Mouse (Mus musculus) layer of hippocampus, adult 2 months (tissue): ENCODE data around the gene Kcnk2. TPM values are rescaled to one million over a fixed set of nuclear protein-coding genes. Genes with fewer than 3 reads are reported as not detected.

Experiments used
- DNase-seq, 2 experiments: peaks; one replicate each; pipeline ENCODE4 v3.0.0; 2022; ENCODE audit warnings: low spot score in 2 of 2
- H3K27ac ChIP-seq: fragments of 200-600 bp; 2 replicates; pipeline ENCODE4 v1.8.1; 2022
- H3K4me3 ChIP-seq: fragments of 200-600 bp; 2 replicates; pipeline ENCODE4 v1.8.1; 2022; ENCODE audit warnings: mild to moderate bottlenecking
- CTCF ChIP-seq: fragments of 200-600 bp; conservative IDR thresholded peaks from 2 replicates; pipeline ENCODE4 v1.8.1; 2022; ENCODE audit warnings: antibody characterized with exemption, mild to moderate bottlenecking, moderate library complexity
- long read RNA-seq, 2 experiments: library from polyadenylated mRNA; stranded (forward); transcript quantifications; one replicate each; pipeline ENCODE4 v2.0.0; 2021; ENCODE audit warnings: borderline mapping rate in 2 of 2
- total RNA-seq, 2 experiments: library from RNA; stranded (reverse); gene quantifications; 2 replicates each; pipeline ENCODE4 v1.2.3; 2021

The Kcnk2 gene
- total RNA-seq: 10 to 100 TPM; 47.9 to 48.4 TPM
- long read RNA-seq, experiment 1, transcript Kcnk2-206 (7 exons, 1,548 nt): major isoform, 14 of 49 reads
- long read RNA-seq, experiment 1, partial matches to known transcripts: 14 of 49 reads
- long read RNA-seq, experiment 1, other reads (novel, unspliced or antisense): 14 of 49 reads
- long read RNA-seq, experiment 2, transcript Kcnk2-201 (7 exons, 3,297 nt): minor isoform, 11 of 75 reads
- long read RNA-seq, experiment 2, transcript Kcnk2-206 (7 exons, 1,548 nt): major isoform, 23 of 75 reads
- long read RNA-seq, experiment 2, transcript Kcnk2-205 (7 exons, 1,642 nt): minor isoform, 7 of 75 reads
- long read RNA-seq, experiment 2, partial matches to known transcripts: 20 of 75 reads
- long read RNA-seq, experiment 2, other reads (novel, unspliced or antisense): 13 of 75 reads

- H3K27ac ChIP-seq: no peak within 1 kb of the TSS
- H3K4me3 ChIP-seq: no peak within 1 kb of the TSS; the same call in 1 of the 2 replicates
- no peak for DNase-seq
- no peak for TF ChIP-seq CTCF
These were observed at the start of gene Kcnk2 for GRCm38 (mm10) chr1:189402223-189402943. Gene Kcnk2 (minus strand): TSS chr1:189402273.

- DNase-seq: no peak
- Histone ChIP-seq H3K27ac (no peak overlapping the region), H3K4me3 (no peak overlapping the region)
- TF ChIP-seq CTCF: no peak
These were observed 38.7 kb upstream of the Kcnk2 start for GRCm38 (mm10) chr1:189440741-189441140.

DNA sequence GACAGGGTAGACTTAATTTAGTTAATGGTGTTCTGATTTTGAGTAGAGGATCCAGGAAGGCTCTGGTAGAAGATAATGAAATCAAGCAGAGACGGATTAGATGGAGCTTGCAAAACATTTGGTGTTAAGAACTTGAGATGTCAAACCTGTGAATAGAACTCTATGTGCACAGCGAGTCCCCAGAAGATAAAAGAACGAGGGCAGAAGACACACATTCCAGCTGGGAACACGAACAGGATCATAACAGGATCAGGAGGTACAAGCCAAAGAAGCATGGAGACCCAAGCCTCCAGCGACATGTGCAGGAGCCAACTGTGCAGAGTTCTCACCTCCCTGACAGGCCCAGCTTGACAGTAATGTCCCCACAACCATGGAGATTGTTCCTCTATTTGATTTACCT lies 35.1 kb upstream of the Kcnk2 start:
- Histone ChIP-seq H3K27ac (no peak overlapping the region), H3K4me3 (no peak overlapping the region)
- no peak for DNase-seq
- no peak for TF ChIP-seq CTCF

DNA sequence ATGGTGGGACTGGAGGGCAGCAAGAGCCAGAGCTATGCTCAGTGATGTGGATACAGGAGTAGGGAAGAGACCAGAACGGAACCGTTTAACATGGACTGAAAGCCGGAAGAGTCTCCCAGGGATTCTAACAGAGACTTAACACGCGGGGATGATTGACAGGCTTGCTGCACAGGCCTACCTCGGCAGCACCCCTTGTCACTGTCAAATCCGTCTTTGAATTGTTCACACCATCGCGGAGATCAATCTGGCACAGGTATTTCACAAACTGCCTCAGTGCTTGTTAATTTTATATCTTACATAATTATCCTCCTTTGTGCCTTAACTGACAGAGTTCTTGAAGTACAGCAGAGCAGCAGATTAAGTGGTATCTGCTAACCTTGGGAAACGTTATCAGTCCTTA lies 33.4 kb upstream of the Kcnk2 start:
- H3K27ac ChIP-seq: no peak overlapping the region
- TF ChIP-seq CTCF: no peak
- no peak for DNase-seq

DNA sequence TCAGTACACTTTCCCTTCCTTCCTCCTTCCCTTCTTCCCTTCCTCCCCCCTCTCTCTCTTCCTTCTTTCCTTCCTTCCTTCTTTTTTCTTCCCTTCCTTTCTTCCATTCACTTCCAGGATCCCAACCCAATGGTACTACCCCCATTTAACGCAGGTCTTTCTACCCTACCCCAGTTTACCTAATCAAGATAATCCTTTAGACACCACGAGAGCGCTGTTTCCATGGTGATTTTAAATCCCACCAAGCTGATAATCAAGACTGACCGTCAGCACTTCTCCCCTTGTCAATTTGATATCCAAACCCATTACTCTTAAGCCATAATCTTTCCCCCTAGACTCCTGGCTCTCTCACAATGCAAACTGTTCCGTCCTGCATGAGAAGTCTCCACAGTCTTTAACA lies 29.4 kb upstream of the Kcnk2 start:
- no peak overlapping the region for H3K4me3 ChIP-seq
- TF ChIP-seq CTCF: no peak
- DNase-seq: no peak
- H3K27ac ChIP-seq: no peak overlapping the region

More for the DNA sequence above, 33.4 kb upstream of the Kcnk2 start:
- H3K4me3 ChIP-seq: no peak overlapping the region

- H3K4me3 ChIP-seq: no peak overlapping the region
- no peak overlapping the region for H3K27ac ChIP-seq
- no peak for TF ChIP-seq CTCF
- no peak for DNase-seq
These were observed 28.5 kb upstream of the Kcnk2 start for GRCm38 (mm10) chr1:189430534-189430933.

DNA sequence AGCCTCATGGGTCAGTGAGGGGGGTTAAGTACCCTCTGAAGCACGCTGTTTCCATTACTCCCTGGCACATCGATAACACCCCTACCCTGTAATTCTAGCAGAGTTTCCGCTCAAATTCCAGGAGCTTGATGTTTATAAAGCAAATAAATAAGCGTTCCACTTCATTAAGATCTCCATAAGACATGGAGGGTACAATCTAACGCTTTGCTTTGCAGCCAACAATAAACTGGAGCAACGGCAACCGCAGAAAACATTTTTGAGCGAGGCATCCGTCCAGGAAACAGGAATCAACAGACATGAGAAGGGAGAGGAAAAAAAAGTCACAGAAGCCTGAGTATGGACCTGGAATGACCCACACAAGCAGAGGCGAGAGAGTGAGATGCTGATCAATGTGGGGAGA lies 27.5 kb upstream of the Kcnk2 start:
- DNase-seq: no peak
- no peak for TF ChIP-seq CTCF
- H3K4me3 ChIP-seq: no peak overlapping the region
- H3K27ac ChIP-seq: no peak overlapping the region

DNA sequence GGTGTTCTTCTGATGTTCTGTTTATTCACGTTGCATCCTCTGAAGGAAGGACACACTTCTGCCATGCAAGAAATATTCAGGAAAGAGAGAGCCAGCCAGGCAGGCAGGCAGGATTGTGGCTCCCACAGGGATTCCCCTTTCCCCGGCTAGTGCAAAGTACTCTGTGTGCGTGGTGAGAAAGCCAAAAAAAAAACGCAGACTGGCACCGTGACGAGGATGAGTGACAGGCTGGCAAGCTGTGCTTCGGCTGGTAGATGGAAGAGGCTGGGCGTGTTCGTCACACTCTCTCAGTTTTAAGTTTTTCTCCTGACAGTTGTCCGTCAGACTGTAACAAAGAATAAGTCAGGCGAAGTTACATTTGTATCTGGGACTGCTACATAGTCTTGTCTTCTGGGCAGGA lies 24.2 kb upstream of the Kcnk2 start:
- TF ChIP-seq CTCF: no peak
- DNase-seq: peak; percentile 23 to 38
- Histone ChIP-seq H3K4me3 (no peak overlapping the region), H3K27ac (no peak overlapping the region)

GRCm38 (mm10) chr1:189419914-189420313 lies 17.8 kb upstream of the Kcnk2 start:
- Histone ChIP-seq H3K4me3 (no peak overlapping the region), H3K27ac (no peak overlapping the region)
- TF ChIP-seq CTCF: no peak

GRCm38 (mm10) chr1:189409906-189410305 lies 7.8 kb upstream of the Kcnk2 start:
- Histone ChIP-seq H3K27ac (no peak overlapping the region), H3K4me3 (no peak overlapping the region)
- TF ChIP-seq CTCF: no peak
- no peak for DNase-seq

More at GRCm38 (mm10) chr1:189419914-189420313, 17.8 kb upstream of the Kcnk2 start:
- DNase-seq: no peak

GRCm38 (mm10) chr1:189405221-189405620 lies 3.1 kb upstream of the Kcnk2 start:
- H3K4me3 ChIP-seq: no peak overlapping the region
- no peak for TF ChIP-seq CTCF
- DNase-seq: no peak
- H3K27ac ChIP-seq: no peak overlapping the region

GRCm38 (mm10) chr1:189403546-189403945 lies 1.5 kb upstream of the Kcnk2 start:
- no peak for TF ChIP-seq CTCF
- no peak for DNase-seq
- no peak overlapping the region for H3K27ac ChIP-seq
- no peak overlapping the region for H3K4me3 ChIP-seq

DNA sequence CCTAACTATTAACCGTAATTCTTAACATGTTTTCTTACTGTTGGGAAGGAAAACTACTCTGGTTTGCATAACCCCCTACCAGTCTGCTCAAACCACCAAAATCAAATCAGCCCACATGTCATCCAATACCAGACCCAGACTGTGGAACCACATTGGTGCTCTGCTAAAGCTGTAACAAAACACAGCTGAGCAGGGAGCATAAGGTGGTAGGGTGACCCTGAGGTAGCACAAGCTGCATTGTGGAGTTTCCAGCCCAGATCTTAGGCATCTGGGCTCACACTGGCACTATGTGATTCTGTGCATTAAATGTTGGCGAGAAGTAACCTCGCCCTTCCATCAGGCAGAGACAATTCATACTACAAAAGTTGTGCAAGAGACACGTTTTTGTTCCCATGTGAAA lies 1.1 kb upstream of the Kcnk2 start:
- no peak for DNase-seq
- H3K27ac ChIP-seq: no peak overlapping the region
- no peak for TF ChIP-seq CTCF
- no peak overlapping the region for H3K4me3 ChIP-seq

DNA sequence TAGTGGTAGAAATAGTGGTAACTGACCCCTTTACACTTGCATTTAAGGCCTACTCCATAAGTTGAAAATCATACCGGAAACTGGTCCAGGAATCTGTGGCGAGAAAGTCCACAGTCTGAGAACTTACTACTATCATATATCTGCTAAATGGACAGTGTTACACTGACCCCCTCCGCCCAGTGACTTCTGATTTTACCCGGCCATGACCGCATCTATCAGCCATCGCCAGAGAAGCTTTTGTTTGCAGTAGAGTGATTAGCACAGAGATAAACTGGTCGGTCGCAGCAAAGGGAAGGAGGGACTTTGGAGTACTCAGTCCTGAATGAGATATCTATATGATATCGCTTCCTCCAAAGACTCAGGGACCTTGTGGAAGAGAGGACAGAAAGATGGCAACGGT lies 15.2 kb downstream of the Kcnk2 start:
- Histone ChIP-seq H3K27ac (no peak overlapping the region), H3K4me3 (no peak overlapping the region)
- no peak for TF ChIP-seq CTCF
- no peak for DNase-seq
